Mouse (Mus musculus): ENCODE measurements around the gene Sept9. TPM values are rescaled to one million over a fixed set of nuclear protein-coding genes. Genes with fewer than 3 reads are reported as not detected.

The Sept9 gene
- polyA plus RNA-seq, 1 experiment from 2014 or later = 111 TPM

- ATAC-seq (replicated peaks; ENCODE audit: low FRiP score) (no peak), DNase-seq (ENCODE audit: low spot score) (no peak)
- no peak overlapping the region for H3K27ac ChIP-seq (ENCODE audit: low read depth, low read length)
- H3K27me3 ChIP-seq (replicated peaks; ENCODE audit: control insufficient read depth, insufficient read depth, low read length) = no peaks in the 10 kb centered on the region; the same call in 1 of the 2 replicates
- WGBS = 91% methylated on average over 19 of the region's 19 CpGs
- H3K4me1 ChIP-seq (replicated peaks; ENCODE audit: control insufficient read depth, insufficient read depth, low read length) = no peaks in the 10 kb centered on the region
- H3K4me2 ChIP-seq = no peak overlapping the region
- H3K9ac ChIP-seq (ENCODE audit: low read depth, low read length) = no peak overlapping the region
- H3K4me3 ChIP-seq (ENCODE audit: low read depth, low read length) = no peak overlapping the region
- no peaks in the 10 kb centered on the region for H3K36me3 ChIP-seq (ENCODE audit: control insufficient read depth, insufficient read depth, low read length)
- H3K9me3 ChIP-seq (ENCODE audit: control insufficient read depth, low read length) = no peaks in the 10 kb centered on the region
Measured at GRCm38 (mm10) chr11:117169801-117170565, 29.5 kb upstream of the Sept9 start.

GRCm38 (mm10) chr11:117174098-117174892 lies 25.2 kb upstream of the Sept9 start:
- Histone ChIP-seq H3K4me1 (replicated peaks; ENCODE audit: control insufficient read depth, insufficient read depth, low read length) (no peaks in the 10 kb centered on the region), H3K27ac (ENCODE audit: low read depth, low read length) (no peak overlapping the region; the same call in 1 of the 2 replicates), H3K4me2 (peak overlapping the region; percentile 40), H3K9ac (ENCODE audit: low read depth, low read length) (no peak overlapping the region), H3K4me3 (ENCODE audit: low read depth, low read length) (peak overlapping the region; percentile 14; the same call in 1 of the 2 replicates), H3K9me3 (ENCODE audit: control insufficient read depth, low read length) (no peaks in the 10 kb centered on the region), H3K27me3 (replicated peaks; ENCODE audit: control insufficient read depth, insufficient read depth, low read length) (no peaks in the 10 kb centered on the region; the same call in 1 of the 2 replicates), H3K36me3 (ENCODE audit: control insufficient read depth, insufficient read depth, low read length) (no peaks in the 10 kb centered on the region)
- ATAC-seq (replicated peaks; ENCODE audit: low FRiP score) (no peak), DNase-seq (ENCODE audit: low spot score) (no peak)
- 49% methylated on average over 18 of the region's 18 CpGs for WGBS

GRCm38 (mm10) chr11:117174924-117175323 lies 24.5 kb upstream of the Sept9 start:
- Histone ChIP-seq H3K4me3 (ENCODE audit: low read depth, low read length) (peak overlapping the region; percentile 14), H3K36me3 (ENCODE audit: control insufficient read depth, insufficient read depth, low read length) (no peaks in the 10 kb centered on the region), H3K4me1 (replicated peaks; ENCODE audit: control insufficient read depth, insufficient read depth, low read length) (no peaks in the 10 kb centered on the region), H3K9me3 (ENCODE audit: control insufficient read depth, low read length) (peaks cover under 1% of the 10 kb centered on the region; the same call in 1 of the 2 replicates), H3K27ac (ENCODE audit: low read depth, low read length) (no peak overlapping the region; the same call in 1 of the 2 replicates), H3K27me3 (replicated peaks; ENCODE audit: control insufficient read depth, insufficient read depth, low read length) (no peaks in the 10 kb centered on the region; the same call in 1 of the 2 replicates), H3K9ac (ENCODE audit: low read depth, low read length) (no peak overlapping the region), H3K4me2 (peak overlapping the region; percentile 40)
- 50% methylated on average over 15 of the region's 15 CpGs for WGBS
- ATAC-seq (replicated peaks; ENCODE audit: low FRiP score) = no peak
- DNase-seq (ENCODE audit: low spot score) = no peak

- 84% methylated on average over 12 of the region's 12 CpGs for WGBS
- Histone ChIP-seq H3K4me3 (ENCODE audit: low read depth, low read length) (no peak overlapping the region), H3K9ac (ENCODE audit: low read depth, low read length) (no peak overlapping the region), H3K27ac (ENCODE audit: low read depth, low read length) (no peak overlapping the region), H3K27me3 (replicated peaks; ENCODE audit: control insufficient read depth, insufficient read depth, low read length) (no peaks in the 10 kb centered on the region), H3K36me3 (ENCODE audit: control insufficient read depth, insufficient read depth, low read length) (no peaks in the 10 kb centered on the region), H3K9me3 (ENCODE audit: control insufficient read depth, low read length) (peaks cover 4% of the 10 kb centered on the region; the same call in 1 of the 2 replicates), H3K4me2 (peak overlapping the region; percentile 40; the same call in 1 of the 2 replicates), H3K4me1 (replicated peaks; ENCODE audit: control insufficient read depth, insufficient read depth, low read length) (no peaks in the 10 kb centered on the region)
- ATAC-seq (replicated peaks; ENCODE audit: low FRiP score) (no peak), DNase-seq (ENCODE audit: low spot score) (no peak)
Measured at GRCm38 (mm10) chr11:117175472-117175871, 24.0 kb upstream of the Sept9 start.

GRCm38 (mm10) chr11:117176304-117176703 lies 23.2 kb upstream of the Sept9 start:
- H3K36me3 ChIP-seq (ENCODE audit: control insufficient read depth, insufficient read depth, low read length) = no peaks in the 10 kb centered on the region
- no peak overlapping the region for H3K4me2 ChIP-seq
- no peak overlapping the region for H3K27ac ChIP-seq (ENCODE audit: low read depth, low read length)
- no peaks in the 10 kb centered on the region for H3K4me1 ChIP-seq (replicated peaks; ENCODE audit: control insufficient read depth, insufficient read depth, low read length)
- H3K27me3 ChIP-seq (replicated peaks; ENCODE audit: control insufficient read depth, insufficient read depth, low read length) = no peaks in the 10 kb centered on the region
- DNase-seq (ENCODE audit: low spot score) (no peak), ATAC-seq (replicated peaks; ENCODE audit: low FRiP score) (peak; percentile 49; the same call in 1 of the 2 replicates)
- no peak overlapping the region for H3K4me3 ChIP-seq (ENCODE audit: low read depth, low read length)
- peaks cover 4% of the 10 kb centered on the region; the same call in 1 of the 2 replicates for H3K9me3 ChIP-seq (ENCODE audit: control insufficient read depth, low read length)
- 27% methylated on average over 5 of the region's 5 CpGs for WGBS
- no peak overlapping the region for H3K9ac ChIP-seq (ENCODE audit: low read depth, low read length)

- H3K36me3 ChIP-seq (ENCODE audit: control insufficient read depth, insufficient read depth, low read length) = no peaks in the 10 kb centered on the region
- H3K4me2 ChIP-seq = no peak overlapping the region
- H3K9me3 ChIP-seq (ENCODE audit: control insufficient read depth, low read length) = peaks cover 8% of the 10 kb centered on the region; the same call in 1 of the 2 replicates
- WGBS = 66% methylated on average over 5 of the region's 5 CpGs
- H3K9ac ChIP-seq (ENCODE audit: low read depth, low read length) = no peak overlapping the region
- DNase-seq (ENCODE audit: low spot score) = no peak
- ATAC-seq (replicated peaks; ENCODE audit: low FRiP score) = peak; percentile 24; the same call in 1 of the 2 replicates
- no peak overlapping the region for H3K4me3 ChIP-seq (ENCODE audit: low read depth, low read length)
- H3K4me1 ChIP-seq (replicated peaks; ENCODE audit: control insufficient read depth, insufficient read depth, low read length) = no peaks in the 10 kb centered on the region
- no peak overlapping the region for H3K27ac ChIP-seq (ENCODE audit: low read depth, low read length)
- H3K27me3 ChIP-seq (replicated peaks; ENCODE audit: control insufficient read depth, insufficient read depth, low read length) = no peaks in the 10 kb centered on the region
Measured at GRCm38 (mm10) chr11:117176900-117177299, 22.6 kb upstream of the Sept9 start.

- no peaks in the 10 kb centered on the region for H3K36me3 ChIP-seq (ENCODE audit: control insufficient read depth, insufficient read depth, low read length)
- no peak overlapping the region for H3K27ac ChIP-seq (ENCODE audit: low read depth, low read length)
- no peaks in the 10 kb centered on the region for H3K27me3 ChIP-seq (replicated peaks; ENCODE audit: control insufficient read depth, insufficient read depth, low read length)
- H3K9me3 ChIP-seq (ENCODE audit: control insufficient read depth, low read length) = peaks cover 11% of the 10 kb centered on the region; the same call in 1 of the 2 replicates
- no peaks in the 10 kb centered on the region for H3K4me1 ChIP-seq (replicated peaks; ENCODE audit: control insufficient read depth, insufficient read depth, low read length)
- H3K4me2 ChIP-seq = no peak overlapping the region
- DNase-seq (ENCODE audit: low spot score) (peak; percentile 69), ATAC-seq (replicated peaks; ENCODE audit: low FRiP score) (peak; percentile 59; the same call in 1 of the 2 replicates)
- no peak overlapping the region for H3K4me3 ChIP-seq (ENCODE audit: low read depth, low read length)
- WGBS = 42% methylated on average over 10 of the region's 11 CpGs
- H3K9ac ChIP-seq (ENCODE audit: low read depth, low read length) = no peak overlapping the region
Measured at GRCm38 (mm10) chr11:117177303-117177979, 22.0 kb upstream of the Sept9 start.

- Histone ChIP-seq H3K9ac (ENCODE audit: low read depth, low read length) (no peak overlapping the region), H3K27me3 (replicated peaks; ENCODE audit: control insufficient read depth, insufficient read depth, low read length) (no peaks in the 10 kb centered on the region), H3K4me3 (ENCODE audit: low read depth, low read length) (no peak overlapping the region), H3K4me2 (no peak overlapping the region), H3K27ac (ENCODE audit: low read depth, low read length) (no peak overlapping the region), H3K36me3 (ENCODE audit: control insufficient read depth, insufficient read depth, low read length) (no peaks in the 10 kb centered on the region), H3K9me3 (ENCODE audit: control insufficient read depth, low read length) (peaks cover 11% of the 10 kb centered on the region; the same call in 1 of the 2 replicates), H3K4me1 (replicated peaks; ENCODE audit: control insufficient read depth, insufficient read depth, low read length) (no peaks in the 10 kb centered on the region)
- DNase-seq (ENCODE audit: low spot score) = no peak
- 82% methylated on average over 5 of the region's 5 CpGs for WGBS
- no peak for ATAC-seq (replicated peaks; ENCODE audit: low FRiP score)
Measured at GRCm38 (mm10) chr11:117179902-117180301, 19.6 kb upstream of the Sept9 start.
